Mouse (Mus musculus) cortical plate, adult 2 months (tissue): ENCODE measurements at regions not wholly inside any gene's neighbourhood (a gene's known extent, or its start where the extent isn't known, plus 50 kb on each side); places are given as distances from the start of the nearest gene placed in this dataset.
A peak's percentile ranks its signal among the peaks of the same experiment; 100 is the strongest.
"Not testable (repeated sequence)": the region's sequence is repeated elsewhere in the genome, so short reads cannot be mapped to it uniquely, and the experiment has no call there.

ENCODE experiments used
- H3K27ac ChIP-seq: fragments of 200-500 bp; 2 replicates; pipeline ENCODE4 v1.5.1; 2012; ENCODE audit warnings: low read length, control low read depth, inconsistent platforms; ENCODE audit not compliant: insufficient read depth
- H3K4me1 ChIP-seq: fragments of 200-500 bp; 2 replicates; pipeline ENCODE4 v1.6.1; 2011; ENCODE audit warnings: low read length; ENCODE audit not compliant: control insufficient read depth, insufficient read depth
- H3K4me3 ChIP-seq: fragments of 200-500 bp; 2 replicates; pipeline ENCODE4 v1.5.1; 2011; ENCODE audit warnings: mild to moderate bottlenecking, low read length, control low read depth; ENCODE audit not compliant: insufficient read depth
- CTCF ChIP-seq: fragments of 200-500 bp; IDR thresholded peaks from 2 replicates; pipeline ENCODE4 v1.5.1; 2011; ENCODE audit warnings: mild to moderate bottlenecking, control low read depth, low read length; ENCODE audit not compliant: insufficient read depth; ENCODE audit errors: extremely low read depth
- POLR2A ChIP-seq: fragments of 200-500 bp; IDR thresholded peaks from 2 replicates; pipeline ENCODE4 v1.6.1; 2011; ENCODE audit warnings: mild to moderate bottlenecking, low read length, control low read depth; ENCODE audit not compliant: insufficient read depth; ENCODE audit errors: extremely low read depth

DNA sequence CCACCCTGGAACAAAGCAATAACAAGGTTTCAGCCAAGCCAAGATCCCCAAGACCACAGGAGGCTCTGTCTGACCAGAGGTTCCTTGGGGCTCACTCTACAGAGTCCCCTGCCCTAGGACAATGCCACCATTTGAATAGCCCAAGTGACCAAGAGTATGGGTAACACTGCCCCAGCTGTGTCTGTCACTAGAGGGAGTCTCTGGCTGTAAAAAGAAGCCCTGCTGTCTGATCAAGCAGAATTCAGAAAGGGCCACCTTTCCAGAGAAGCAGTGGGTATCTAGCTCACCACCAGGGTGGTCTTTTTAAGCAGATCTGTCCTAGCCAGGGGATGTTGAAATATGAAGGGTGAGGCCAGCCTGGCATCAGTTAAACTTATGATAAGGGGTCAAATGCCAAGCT is 86.6 kb upstream of the Thpo start:
- Histone ChIP-seq H3K4me1 (peaks cover 2% of the 10 kb centered on the region; the same call in 1 of the 2 replicates), H3K4me3 (no peak overlapping the region), H3K27ac (no peak overlapping the region)
- TF ChIP-seq POLR2A = no peak
- TF ChIP-seq CTCF = 0 out of 2 replicates have a peak, but pooled peaks have one; percentile 37

DNA sequence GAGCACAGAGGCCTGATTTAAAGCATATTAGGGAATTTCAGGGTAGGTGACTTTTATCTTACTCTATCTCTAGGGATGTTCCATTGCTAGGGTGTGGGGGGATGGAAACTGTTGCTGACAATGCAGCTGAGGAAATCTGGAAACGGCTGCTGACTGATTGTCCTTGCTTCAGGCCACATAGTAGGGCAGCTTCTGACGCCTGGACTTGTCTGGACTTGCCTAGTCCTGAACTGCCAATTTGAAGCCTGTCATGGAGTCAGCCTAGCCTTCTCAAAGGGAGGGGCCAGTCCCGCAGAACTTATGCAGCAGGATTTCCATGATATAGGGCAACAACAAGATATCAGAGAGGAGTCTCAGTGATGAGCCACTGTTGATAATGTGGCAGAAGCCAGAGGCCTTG is 85.3 kb upstream of the Thpo start:
- no peak for TF ChIP-seq CTCF
- TF ChIP-seq POLR2A = no peak
- H3K27ac ChIP-seq = no peak overlapping the region
- no peak overlapping the region for H3K4me3 ChIP-seq
- H3K4me1 ChIP-seq = peaks cover 1% of the 10 kb centered on the region; the same call in 1 of the 2 replicates

DNA sequence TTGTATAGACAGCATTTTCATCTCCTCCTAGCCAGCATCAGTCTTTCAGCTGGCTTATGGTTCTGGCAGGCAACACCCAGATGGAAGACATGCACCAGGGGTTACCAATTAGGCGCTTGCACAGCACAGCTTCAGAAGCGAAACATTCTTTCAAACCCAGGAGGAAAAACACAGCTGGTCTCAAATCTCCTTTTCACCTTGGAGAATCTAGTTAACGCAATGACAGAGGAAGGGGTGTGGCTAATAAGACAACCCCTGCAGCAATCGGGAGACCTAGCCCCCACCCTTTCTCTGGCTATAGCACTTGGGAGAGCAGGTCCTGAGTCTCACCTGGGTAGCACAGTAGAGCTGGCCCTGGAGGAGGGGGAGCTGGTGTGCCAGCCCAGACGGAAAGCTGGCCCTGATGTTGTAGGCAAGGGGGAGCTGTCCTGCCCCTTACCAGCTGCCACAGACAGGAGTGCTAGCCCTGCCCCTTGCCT is 84.4 kb upstream of the Thpo start:
- Histone ChIP-seq H3K4me1 (no peaks in the 10 kb centered on the region; the same call in 1 of the 2 replicates), H3K27ac (no peak overlapping the region), H3K4me3 (no peak overlapping the region)
- TF ChIP-seq POLR2A = no peak
- TF ChIP-seq CTCF = no peak

DNA sequence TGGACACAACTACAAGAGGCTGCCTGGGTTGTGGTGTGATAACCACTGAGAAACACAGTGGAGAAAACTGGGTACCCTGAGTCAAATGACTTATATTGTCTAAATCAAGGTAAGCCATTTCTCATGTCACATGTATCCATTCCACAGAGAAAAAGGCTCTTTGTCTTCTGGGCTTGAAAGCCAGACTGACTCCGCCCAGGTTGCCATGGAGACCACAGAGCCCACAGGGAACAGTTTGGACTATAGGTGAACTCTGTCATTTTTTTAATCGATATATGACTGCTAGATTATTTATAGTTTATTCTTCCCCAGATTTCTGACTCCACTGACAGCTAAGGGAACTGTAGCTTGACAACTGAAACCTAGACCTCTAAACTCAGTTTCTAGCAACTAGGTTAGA is 80.7 kb upstream of the Thpo start:
- Histone ChIP-seq H3K27ac (no peak overlapping the region), H3K4me1 (no peaks in the 10 kb centered on the region), H3K4me3 (no peak overlapping the region)
- TF ChIP-seq POLR2A = no peak
- no peak for TF ChIP-seq CTCF

DNA sequence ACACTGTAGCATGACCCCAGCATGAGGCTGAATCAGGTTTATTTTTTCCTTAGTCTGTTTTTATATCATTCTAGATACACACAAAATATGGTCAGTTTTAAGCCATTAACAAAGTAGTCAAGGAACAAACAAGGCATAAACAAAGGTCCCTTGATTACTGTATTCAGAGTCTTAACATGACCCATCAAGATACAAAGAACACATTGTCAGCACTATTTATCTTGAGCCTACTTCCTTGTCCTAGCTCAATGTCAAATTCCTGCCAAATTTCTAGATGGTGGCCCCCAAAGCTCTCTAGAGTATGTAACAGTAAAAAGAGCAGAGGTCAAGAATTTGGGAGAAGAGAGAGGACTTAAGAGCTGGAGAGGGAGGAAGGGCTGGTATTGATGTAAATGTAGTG is 79.9 kb upstream of the Thpo start:
- no peak for TF ChIP-seq POLR2A
- no peak for TF ChIP-seq CTCF
- H3K27ac ChIP-seq = no peak overlapping the region
- no peaks in the 10 kb centered on the region for H3K4me1 ChIP-seq
- no peak overlapping the region for H3K4me3 ChIP-seq

DNA sequence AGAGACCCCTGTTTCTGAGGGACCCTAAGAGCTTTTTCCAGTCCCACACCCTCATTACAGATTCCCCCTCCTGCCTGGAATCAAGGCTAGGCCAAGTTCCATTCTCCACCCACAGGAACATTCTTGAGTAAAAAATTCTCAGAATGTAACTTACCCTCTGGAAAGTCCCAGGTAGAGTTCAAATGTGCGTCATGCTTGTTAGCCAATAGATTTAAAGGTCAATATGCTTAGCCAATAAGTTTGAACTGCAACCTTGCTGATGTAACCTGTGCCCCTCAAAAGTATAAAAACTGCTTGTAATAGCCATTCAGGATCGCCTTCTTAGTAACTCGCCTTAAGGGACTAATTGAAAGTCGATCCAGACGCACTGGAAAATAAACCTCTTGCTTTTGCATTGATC is 77.7 kb upstream of the Thpo start:
- H3K4me1 ChIP-seq, H3K4me3 ChIP-seq, H3K27ac ChIP-seq: not testable (repeated sequence)

DNA sequence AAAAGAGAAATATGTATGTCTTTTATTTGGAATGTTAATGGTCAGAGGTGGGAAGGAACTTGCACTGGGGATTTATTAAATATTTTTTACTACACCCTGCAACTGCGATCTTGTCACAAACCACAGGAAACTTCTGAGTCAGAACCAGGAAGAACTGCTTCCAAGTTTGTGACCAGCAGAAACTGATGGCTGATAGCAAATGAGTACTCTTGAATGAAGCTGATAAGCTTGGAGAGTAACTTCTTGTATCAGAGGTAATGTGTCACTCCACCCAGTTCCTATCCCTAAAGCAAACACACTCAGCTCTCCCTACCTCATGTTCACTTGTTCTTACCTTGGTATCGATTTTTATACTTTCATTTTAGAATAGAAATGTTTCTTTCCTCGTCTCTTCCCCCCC is 76.0 kb upstream of the Thpo start:
- Histone ChIP-seq H3K27ac (no peak overlapping the region), H3K4me3 (no peak overlapping the region), H3K4me1 (no peaks in the 10 kb centered on the region)
- TF ChIP-seq CTCF (no peak), POLR2A (no peak)

DNA sequence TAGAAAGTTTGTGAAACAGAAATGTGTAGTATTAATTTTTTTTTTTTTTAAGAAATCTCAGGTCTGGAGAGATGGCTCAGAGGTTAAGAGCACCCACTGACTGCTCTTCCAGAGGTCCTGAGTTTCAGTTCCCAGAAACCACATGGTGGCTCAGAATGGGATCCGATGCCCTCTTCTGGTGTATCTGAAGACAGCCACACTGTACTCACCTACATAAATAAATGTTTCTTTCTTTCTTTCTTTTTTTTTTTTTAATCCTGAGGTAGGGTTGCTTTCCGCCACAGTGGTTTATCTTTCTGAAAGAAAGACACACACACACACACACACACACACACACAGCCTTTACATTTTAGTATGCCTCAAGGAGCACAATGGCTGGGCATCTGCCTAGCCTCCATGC is 74.0 kb upstream of the Thpo start:
- Histone ChIP-seq H3K4me1 (no peaks in the 10 kb centered on the region), H3K4me3 (no peak overlapping the region), H3K27ac (no peak overlapping the region)
- TF ChIP-seq POLR2A (no peak), CTCF (no peak)

DNA sequence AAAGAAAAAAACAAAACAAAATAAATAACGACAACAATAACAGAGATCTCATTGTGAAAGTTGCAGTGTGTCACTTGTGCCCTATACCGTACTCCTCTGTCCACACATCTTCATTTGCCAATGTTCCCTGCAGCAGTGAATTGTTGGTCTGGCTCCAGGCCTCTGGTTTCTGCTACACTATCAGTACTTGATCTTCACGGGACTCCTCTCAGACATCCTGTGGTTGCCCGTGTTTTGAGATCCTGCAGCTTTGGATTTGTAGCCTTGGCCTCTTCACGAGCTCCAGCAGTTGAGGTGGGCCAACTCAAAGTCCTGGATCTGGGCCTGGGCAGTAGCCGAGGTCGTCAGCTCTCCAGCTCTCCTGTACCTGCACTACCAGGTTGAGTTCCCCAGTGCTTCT is 72.4 kb upstream of the Thpo start:
- TF ChIP-seq POLR2A (no peak), CTCF (no peak)

DNA sequence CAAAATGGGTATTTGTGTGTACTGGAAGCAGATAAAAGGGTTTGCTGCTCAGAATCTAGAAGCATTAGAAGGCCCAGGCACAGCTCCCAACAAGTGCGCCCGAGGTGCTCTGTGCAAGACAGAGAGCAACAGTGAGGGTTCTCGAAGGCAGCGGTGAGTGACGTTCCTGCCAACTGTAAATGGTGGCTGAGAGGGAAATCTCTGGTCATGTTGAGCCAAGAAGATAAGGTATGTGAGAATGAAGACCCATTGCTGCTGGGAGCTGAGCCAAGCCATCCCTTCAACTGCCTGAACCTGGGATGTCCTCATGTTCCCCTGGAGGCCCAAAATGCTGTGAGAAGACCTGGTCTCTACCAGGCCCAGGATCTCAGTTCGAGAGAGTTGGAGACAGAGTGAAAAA is 71.5 kb upstream of the Thpo start:
- no peak overlapping the region for H3K4me3 ChIP-seq
- TF ChIP-seq CTCF (no peak), POLR2A (no peak)
- H3K27ac ChIP-seq = no peak overlapping the region
- no peaks in the 10 kb centered on the region for H3K4me1 ChIP-seq

More for the DNA sequence above, 72.4 kb upstream of the Thpo start:
- H3K27ac ChIP-seq = no peak overlapping the region
- no peaks in the 10 kb centered on the region for H3K4me1 ChIP-seq
- no peak overlapping the region for H3K4me3 ChIP-seq

DNA sequence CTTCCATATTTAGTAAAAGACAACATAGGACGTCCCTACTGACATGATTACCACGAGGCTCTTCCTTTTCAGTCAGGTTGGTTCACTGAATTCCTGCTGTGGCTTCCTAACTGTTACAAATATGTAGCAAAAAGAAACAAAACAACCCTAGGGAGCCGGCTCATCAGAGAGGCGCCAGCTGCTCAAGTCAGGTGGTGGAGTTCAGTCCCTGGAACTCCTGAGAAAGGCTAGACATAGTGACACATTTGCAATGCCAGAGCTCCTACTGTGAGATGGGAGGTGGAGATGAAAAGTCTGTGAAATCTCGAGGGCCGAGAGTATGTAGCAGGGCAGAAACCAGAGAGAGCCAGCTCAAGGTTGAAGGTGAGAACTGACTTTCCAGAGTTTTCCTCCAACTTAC is 70.8 kb upstream of the Thpo start:
- Histone ChIP-seq H3K27ac (no peak overlapping the region), H3K4me3 (no peak overlapping the region), H3K4me1 (no peaks in the 10 kb centered on the region)
- TF ChIP-seq POLR2A (no peak), CTCF (no peak)

DNA sequence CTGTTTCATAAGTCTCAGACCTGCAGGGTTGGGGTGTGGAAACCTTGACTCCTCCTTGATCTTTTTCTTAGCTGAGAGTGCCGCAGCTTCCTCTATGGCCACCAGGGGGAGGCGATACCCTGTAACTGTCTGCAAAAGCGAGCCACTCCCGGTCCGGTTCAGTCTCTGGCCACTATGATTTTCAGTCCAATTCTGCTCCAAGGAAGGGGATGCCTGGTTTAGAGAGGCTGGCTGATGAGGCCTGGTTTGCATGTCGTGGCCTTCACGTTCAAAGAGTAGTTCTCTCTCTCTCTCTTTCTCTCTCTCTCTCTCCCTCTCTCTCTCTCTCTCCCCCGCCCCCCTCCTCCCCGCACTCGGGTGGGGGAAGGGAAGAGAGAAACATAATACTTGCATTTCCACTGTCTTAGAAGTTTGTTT is 70.3 kb upstream of the Thpo start:
- no peaks in the 10 kb centered on the region for H3K4me1 ChIP-seq
- TF ChIP-seq POLR2A = no peak
- peak; percentile 68 for TF ChIP-seq CTCF
- peak overlapping the region; percentile 6; the same call in 1 of the 2 replicates for H3K4me3 ChIP-seq
- no peak overlapping the region; the same call in 1 of the 2 replicates for H3K27ac ChIP-seq
